Mouse (Mus musculus) WW6 (cell line): Measurements from ENCODE around the gene Oasl2.
"Not testable (repeated sequence)": the region's sequence is repeated elsewhere in the genome, so short reads cannot be mapped to it uniquely, and the experiment has no call there.

Experiments used
- DNase-seq: peaks from one replicate; pipeline ENCODE4 v3.0.0-alpha.2; 2013; ENCODE audit warnings: low read depth, low spot score

The Oasl2 gene

DNA sequence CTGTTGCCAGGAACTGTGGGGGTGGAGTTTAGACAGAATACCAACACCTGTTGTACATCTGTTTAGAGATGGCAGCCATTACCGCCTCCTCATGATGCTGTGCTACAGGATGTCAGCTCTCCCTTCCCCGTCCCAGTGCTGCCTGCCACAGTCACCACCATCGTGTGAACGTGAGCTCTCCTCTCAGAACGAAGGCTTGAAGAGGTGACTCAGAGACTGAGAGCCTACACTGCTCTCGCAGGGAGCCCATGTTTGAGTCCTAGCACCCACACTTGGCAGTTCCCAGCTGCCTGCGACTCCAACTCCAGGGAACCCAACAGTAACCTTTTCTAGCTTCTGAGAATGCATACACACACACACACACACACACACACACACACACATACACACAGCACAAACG is 18.1 kb downstream of the Oasl2 start:
- no peak for DNase-seq

DNA sequence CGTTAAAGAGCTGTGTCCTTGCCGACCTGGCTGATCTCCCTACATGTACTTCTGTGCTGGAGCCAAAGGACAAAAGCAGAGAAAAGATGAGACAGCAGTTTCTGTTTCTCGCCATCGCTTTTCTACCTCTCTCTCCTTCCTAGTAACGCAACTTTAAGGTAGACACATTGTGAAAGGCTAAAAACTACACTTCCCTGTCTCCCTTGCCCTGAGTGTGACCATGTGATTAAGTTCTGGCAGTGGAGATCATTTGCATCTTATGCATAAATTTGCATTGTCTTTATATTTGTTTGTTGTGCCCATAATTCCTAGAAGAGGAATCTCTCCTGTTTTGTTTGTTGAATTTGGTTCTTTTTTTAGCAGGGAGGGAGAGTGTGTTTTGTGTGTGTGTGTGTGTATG is 19.1 kb downstream of the Oasl2 start:
- DNase-seq = no peak

DNA sequence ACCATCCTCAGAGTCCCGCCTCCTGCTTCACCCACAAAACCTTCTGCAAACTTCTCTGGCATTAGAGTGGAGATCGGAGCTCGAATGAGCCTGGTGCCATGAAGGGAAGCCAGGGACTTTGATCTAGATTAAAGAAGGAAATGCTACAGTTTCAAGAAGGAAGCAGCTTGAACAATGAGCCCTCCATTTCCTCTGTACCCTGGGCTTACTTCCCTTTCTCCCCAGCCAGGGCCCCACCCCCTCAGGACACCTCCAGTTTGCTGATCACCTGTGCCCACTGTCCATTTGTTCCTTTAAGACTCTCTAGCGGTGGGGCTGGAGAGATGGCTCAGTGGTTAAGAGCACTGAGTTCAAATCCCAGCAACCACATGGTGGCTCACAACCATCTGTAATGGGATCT is 20.0 kb downstream of the Oasl2 start:
- no peak for DNase-seq

DNA sequence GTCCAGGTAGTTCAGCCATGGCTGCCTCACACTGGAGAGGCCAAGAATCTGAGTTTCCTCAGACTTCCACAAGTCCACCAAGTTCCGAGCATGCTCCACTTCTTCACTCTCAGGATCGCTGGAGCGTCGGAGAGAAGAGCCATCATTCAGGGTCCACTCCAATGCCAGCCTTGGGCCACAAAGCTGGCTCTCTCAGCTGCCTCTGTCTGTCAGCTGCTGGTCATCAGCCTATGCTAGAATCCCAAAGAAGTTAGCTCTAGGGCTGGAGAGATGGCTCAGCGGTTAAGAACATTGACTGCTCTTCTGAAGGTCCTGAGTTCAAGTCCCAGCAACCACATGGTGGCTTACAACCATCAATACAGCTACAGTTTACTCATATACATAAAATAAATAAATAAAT is 20.6 kb downstream of the Oasl2 start:
- DNase-seq = not testable (repeated sequence)

DNA sequence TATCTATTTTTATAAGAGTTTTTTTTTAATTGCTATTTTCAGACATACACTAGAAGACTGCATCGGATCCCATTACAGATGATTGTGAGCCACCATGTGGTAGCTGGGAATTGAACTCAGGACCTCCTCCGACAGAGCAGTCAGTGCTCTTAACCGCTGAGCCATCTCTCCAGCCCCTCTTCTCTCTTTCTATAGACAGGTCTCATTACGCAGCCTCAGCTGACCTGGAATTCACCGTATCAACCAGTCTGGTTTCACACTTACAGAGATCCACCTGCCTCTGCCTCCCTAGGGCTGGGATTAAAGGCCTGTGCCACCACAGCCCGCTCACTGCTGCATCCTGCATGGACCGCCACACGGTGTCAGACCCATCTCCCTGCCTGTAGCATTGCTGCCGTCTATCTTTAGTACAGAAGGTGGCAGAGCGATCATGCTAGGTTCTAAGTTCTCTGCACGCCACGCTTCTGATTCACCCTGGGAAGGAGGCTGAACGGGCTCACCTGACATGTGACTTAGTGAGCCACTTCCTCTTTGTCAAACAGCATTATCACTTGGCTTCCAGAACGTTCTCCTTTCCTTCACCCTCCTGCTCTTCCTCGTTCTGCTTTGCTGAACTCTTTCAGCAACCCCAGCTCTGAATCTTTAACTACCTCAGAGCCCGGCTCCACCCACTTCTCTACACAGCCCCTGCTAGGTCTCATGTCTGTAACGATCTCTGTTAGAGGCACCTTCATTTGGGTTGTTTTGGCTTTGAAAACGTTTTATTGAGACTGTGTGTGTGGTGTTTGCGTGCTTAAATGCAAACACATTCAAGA is 25.0 kb downstream of the Oasl2 start:
- DNase-seq = no peak

DNA sequence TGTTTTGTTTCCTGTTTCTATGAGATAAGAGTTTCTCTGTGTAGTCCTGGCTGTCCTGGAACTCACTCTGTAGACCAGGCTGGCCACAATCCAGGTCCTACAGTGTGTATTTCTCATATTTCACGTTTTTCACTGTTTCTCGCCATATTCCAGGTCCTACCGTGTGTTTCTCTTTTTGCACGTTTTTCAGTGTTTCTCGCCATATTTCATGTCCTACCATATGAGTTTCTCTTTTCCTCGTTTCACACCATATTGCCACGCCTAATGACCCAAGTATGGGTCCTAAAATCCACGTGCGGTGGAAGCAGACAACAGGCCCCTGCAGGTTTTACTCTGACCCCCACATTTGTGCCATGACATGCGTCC is 25.6 kb downstream of the Oasl2 start:
- DNase-seq = no peak

DNA sequence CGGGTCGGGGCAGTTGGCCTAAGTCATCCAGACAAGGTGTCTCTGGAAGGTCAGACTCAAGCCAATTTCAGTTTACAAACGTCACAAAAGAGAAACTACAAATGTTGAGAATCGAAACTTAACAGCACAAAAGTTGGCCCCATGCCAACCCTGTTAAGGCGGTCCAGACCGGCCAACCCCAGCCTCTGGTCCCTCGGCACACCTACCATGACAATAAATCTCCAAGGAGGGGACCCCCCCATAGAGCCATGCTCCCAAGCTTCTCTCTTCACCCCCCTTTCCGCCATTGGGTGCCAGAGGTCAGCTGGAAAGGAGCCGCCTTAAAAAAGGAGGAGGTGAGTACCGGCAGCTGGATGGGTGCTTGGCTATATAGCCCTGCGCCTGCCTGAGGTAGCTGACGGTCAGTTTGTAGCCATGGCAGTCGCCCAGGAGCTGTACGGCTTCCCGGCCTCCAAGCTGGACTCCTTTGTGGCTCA is 26.3 kb downstream of the Oasl2 start, which contains the start of gene Oasl1:
Oasl1 (plus strand) TSS at position 243 of the 476 bp plus-strand sequence.
- DNase-seq = no peak

DNA sequence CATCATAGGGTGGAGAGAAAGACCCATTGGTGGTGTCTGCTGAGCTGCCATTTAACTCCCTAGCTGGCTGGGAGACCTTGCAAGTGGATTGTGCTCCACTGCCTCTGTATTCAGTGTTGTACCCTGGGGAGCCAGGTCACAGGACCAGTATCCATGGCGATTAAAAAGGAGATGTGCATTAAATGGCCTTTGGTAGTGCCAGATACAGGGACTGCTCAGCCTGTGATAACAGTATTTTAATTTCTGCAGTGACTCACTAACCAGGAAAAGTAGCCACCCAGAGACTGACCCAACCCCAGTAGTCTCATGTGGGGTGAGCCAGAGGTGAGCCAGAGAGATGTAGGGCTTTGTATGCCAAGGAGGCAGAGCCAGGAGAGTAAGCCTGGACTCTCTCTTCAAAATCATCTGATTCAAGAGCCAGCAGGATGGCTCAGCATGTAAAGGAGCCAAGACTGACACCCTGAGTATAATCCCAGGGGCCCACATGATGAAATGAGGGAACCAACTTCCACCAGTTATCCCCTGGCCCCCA is 29.5 kb downstream of the Oasl2 start:
- DNase-seq = no peak

DNA sequence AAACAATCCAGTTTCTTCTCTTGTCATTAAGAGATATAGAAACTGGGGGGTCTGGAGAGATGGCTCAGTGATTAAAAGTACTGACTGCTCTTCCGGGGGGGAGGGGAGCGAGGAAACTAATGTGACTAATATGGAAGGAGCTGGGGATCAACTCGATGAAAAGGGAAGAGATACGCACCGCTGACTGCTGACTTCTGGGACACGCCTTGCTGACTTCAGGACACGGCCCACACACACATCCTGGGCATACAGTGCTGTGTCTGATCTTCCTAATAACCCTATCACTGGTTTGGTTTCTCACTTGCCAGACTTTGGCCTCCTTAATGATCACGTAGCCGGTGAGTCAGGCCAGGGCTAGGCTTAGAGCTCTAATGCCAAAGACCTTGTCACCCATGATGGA is 30.0 kb downstream of the Oasl2 start:
- no peak for DNase-seq

DNA sequence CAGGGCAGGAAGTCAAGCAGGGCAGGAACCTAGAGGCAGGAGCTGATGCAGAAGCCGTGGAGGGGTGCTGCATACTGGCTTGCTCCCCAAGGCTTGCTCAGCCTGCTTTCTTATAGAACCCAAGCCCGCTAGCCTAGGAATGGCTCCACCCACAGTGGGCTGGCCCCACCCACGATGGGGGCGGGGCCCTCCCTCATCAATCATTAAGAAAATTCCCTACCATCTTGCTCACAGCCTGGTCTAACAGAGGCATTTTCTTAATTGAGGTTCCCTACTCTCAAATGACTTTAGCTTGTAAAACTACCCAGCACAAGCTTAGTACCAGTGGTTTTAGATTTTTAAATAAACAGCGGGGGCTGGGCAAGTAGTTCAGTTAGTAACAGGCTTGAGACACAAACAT is 34.9 kb downstream of the Oasl2 start:
- DNase-seq = no peak

DNA sequence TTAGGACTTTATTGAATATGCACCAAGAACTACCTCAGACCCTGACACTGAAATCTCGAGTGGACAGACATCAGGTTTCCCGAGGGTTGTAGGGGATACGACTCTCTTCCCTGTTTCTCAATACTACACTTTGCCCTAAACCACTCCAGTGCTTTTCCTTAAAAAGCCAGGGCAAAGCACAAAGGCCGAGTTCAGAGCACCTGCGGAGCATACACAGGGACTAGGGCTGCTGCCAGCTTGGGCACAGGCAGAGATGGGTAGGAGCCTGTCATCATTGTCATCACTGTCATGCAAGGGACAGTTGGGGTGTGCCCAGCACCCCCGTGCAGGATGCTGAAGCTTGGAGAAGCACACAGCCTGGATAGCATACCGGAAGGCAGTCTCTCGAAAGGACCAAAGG is 36.5 kb downstream of the Oasl2 start:
- no peak for DNase-seq

DNA sequence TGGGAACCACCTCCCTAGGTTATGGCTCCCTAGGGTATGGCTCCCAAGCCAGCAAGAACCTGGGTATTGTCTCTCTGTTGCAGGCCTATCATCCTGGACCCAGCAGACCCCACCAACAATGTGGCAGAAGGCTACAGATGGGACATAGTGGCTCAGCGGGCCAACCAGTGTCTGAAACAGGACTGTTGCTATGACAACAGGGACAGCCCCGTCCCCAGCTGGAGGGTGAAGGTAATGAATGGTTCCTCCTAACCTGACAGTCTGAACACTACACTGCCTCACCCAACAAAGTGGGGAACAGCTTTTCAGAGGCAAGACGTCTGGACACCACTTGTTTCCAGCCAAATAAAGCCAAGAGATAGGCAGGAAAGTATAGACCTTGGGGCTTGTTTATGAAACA is 39.1 kb downstream of the Oasl2 start:
- no peak for DNase-seq

DNA sequence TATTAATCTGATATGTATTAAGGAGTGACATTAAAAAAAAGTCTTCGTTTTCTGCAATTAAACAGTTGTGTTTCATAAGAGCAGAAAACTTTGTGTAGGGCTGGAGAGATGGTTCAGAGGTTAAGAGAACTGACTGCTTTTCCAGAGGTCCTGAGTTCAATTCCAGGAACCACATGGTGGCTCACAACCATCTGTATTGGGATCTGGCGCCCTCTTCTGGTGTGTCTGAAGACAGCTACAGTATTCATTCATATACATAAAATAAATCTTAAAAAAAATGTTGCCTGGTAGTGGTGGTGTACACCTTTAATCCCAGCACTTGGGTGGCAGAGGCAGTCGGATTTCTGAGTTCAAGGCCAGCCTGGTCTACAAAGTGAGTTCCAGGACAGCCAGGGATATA is 44.4 kb downstream of the Oasl2 start:
- DNase-seq = not testable (repeated sequence)

DNA sequence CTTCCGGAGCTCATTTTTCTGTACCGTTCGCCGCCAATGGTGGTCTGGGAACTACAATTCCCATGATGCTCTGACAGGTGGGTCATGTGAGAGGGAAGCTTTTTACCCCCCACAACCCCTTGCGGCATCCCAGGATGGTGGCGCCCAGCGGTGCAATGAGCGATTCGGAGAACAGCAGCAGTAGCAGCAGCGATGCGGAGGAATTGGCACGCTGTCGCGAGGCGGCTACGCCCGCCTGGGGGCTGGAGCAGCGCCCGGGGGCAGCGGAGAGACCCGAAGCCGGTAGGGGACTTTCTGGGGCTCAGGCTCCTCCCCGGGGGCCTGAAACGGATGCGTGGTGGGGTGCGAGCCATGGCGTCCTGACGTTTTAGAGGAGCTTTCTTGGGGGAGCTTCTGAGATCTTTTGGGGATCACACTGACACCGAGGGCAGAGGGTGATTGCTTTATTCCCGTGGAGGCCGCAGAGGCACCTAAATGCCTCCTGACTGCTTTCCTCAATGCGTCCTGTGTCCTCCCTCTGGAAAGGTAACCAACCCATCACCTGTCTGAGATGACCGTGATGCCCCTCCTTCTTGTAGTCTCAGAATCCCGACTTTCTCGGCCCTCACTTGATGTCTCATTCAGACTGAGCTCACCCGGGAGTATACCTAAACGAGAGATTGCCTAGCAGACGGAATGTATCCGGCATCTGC is 45.5 kb downstream of the Oasl2 start, which contains the start of gene 2210016L21Rik:
2210016L21Rik (plus strand) TSS at position 85 of the 692 bp plus-strand sequence.
- DNase-seq = peak; percentile 81

DNA sequence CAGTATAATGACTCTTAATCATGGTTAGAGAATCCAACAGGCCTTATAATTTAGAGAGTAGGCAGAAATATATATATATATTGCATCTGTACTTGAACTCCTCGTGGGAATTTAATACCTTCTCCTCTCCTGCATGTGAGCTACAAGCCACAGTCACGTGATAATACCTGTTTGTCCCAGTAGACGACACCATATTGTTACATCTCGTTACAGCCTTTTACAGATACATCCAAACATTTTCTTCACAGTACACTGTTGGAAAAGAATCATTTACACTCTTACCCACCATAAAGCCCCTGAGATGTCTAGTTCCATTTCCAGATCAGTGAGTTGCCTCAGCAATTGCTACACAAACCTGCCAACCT is 46.0 kb downstream of the Oasl2 start:
- no peak for DNase-seq

DNA sequence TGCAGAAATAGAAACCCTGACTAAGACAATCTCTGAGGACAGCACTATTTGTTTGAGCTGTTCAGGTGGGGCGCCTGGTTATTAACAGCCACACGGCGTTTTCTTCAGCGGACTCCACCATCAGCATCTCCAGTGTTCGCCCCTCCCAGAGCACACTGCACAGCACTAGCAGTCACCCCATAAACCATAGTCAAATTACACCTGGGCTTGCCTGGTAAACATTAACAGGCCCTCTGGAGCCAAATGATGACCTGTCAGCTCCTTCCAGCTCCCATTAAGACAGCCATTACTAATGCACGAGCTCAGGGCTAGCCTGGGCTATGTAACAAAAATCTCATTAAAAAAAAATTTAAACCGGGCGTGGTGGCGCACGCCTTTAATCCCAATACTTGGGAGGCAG is 48.3 kb downstream of the Oasl2 start:
- no peak for DNase-seq

DNA sequence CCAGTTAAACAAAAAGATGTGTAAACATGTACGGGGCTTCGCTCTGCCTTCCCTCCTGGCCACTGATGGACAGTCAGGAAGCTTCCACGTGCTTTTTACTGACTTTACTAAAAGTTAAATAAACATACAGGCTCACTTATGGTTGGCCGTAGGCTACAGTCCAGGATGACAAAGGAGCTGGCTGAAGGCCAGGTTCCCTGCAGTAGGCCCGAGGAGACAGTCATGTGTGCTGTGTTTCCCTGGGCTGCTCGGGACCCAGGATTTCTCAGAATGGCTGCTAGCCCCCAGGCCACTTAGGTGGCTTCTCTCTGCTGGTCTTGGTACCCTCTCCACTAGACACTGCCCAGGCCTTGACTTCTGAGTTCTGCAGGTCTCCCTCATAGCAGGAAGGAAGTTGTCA is 52.2 kb downstream of the Oasl2 start:
- DNase-seq = no peak

DNA sequence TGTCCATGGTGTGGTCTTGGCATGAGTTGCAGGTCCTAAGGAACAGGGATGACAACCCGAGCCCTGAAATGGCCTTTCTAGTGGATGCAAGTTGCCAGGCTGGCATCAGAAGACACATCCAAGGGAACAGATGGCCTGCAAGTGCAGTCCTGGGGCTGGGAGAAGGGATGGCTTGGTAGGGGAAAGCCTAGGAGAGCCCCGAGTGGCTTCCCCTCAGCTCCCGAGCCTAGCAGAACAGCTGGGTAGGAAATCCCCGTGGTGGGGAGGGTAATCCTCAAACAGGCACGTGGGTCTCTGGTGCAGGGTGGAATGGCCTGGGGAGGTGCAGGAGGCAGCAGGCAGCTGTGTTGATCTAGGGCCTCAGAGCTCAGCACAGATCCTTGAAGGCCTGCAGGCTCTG is 52.6 kb downstream of the Oasl2 start:
- DNase-seq = no peak

DNA sequence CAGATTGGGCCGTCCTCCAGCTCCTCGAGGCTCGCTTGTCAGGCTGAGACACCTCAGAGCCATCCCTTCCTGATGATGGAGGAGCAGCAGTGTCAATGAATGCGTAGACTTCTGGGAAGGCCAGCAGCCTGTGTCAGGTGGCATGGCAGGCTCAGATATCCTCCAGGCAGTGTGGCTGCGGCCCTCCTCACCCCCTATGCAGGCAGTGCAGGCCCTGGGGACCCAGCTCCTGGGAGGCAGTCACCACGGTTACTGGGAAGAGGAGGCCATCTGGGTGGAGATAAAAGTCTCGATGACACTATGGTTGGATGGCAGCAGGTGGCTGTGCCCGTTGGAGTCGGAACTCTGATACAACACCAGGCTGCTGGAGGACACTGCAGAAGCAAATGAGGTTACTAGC is 53.1 kb downstream of the Oasl2 start:
- DNase-seq = no peak

DNA sequence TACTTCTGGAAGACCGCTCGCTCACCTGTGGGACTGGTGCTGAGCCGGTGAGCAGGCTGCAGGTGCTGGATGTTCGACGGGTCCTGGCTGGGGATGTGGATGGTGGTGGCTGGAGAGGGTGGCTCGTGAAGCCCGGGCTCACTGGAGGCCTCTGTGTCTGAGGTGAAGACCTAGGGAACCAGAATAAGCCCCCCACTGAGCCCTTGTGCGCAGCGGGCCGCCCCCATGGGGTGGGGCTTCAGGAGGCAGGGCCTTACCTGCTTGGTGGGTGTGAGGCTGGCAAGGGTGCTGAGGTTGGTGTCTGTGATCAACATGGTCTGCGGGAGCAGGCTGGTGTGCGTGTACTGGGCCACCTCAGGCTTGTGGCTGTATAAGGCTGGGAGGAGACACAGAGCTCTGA is 53.9 kb downstream of the Oasl2 start:
- no peak for DNase-seq

DNA sequence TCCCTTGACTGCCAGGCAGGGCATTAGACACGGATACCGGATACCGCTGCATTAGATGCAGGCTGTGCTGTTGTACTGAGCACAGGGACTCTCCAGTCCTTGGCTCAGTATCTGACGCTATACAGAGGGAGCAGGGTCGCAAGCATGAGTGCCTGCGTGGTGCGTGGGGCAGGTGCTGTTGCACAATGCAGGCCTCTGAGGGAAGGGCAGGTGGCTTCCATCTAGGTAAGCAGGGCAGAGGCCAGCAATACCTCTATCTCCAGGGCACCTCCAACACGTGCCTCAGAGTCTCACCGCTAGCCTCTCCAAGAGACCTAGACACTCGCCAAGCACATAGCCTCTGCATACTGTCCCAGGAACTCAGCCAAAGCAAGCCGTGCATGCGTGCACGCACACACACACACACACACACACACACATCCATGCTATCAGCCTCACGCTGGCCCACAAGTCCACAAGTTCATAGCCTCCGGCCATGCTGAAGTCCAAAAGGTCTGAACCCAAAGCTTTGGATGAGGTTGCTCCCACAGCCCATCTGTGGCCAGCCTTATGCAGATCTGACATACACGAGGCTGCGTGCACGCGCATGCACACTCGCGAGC is 54.6 kb downstream of the Oasl2 start:
- DNase-seq = no peak

DNA sequence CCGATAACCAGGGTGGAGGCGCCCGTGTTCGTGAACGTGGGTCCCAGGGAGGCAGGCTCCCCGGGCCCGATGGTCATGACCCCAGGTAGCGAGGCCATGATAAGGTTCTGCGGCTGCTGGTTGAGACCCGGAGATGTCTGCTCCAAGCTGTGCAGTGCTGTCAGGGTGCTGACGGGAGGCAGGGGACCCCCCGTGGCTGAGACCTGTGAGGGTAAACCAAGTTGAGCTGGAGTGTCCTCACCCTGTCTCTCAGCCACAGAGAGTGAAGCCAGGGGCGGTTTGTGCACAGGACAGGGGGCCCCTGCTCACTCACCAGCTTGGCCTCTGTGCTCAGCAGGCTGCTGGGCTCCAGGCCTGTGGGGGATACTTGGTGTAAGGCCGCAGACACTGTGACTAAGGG is 56.6 kb downstream of the Oasl2 start:
- DNase-seq = no peak

DNA sequence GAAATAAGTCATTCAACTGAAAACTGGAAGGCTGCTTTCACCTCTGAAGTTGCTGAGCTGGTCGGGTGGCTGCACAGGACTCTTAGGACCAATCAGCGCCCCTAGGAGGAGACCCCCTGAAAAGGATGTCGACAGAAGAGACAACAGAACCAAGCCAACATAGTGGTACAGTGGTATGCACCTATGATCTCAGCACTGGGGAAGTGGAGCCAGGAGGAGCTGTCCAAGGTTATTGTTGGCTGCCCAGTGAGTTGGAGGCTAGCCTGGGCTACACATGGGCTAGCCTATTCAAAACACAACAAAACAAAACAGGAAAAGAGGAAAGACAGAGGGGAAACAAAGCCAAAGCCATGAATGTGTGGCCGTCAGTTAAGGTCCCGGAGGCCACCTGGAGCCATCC is 61.3 kb downstream of the Oasl2 start:
- DNase-seq = no peak
